Mouse (Mus musculus): ENCODE measurements around the gene Filip1.

DNA sequence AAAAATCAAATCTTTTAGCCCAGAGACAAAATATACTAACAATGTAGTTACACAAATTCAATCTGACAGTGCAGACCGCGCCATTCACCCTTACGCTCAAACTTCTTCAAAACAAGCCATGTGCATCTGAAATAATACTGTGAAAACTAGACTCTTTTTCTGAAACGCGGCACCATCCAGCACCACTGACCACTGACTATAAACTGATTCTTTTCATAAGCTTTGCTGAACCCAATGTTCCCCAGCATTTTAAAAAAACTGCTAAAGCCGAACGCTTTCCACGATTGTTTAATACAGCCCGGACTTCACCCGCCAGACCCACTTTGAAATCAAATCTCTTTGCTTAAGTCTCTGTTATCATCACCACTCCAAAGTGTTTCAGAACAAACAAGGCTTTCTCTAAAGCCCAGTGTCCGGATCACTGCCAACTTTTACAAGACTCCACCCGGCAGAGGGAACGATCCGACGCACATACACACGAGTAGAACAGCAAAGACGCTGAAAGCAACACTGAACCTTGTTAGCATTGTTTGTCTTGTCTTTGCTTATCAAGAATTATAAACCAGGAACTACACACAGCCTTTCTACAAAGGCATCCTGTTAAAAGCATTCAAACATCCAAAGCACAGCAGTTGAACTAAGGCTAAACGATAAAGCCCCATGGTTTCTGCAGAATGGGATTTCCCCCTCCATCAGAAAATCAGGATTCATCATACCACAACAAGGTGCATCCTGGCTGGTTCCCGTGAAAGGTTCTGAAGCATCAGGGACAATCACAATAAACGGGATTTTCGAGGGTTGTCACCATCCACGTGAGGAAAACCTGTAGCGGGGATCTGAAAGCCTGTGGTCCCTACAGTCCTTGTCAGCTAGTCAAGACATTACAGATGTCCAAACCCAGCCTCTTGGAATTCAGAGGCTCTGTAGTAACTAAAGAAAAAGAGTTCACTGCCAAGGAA is 182.5 kb downstream of the Filip1 start:
- TF ChIP-seq CTCF (IDR thresholded peaks at IDR 0.05) (no peak), EP300 (IDR thresholded peaks at IDR 0.05) (no peak)
